Mouse (Mus musculus) liver, embryonic 12.5 days (tissue): ENCODE data around the gene D430041D05Rik. TPM values are rescaled to one million over a fixed set of nuclear protein-coding genes. Genes with fewer than 3 reads are reported as not detected.
A peak's percentile ranks its signal among the peaks of the same experiment; 100 is the strongest.
"Not testable (repeated sequence)": the region's sequence is repeated elsewhere in the genome, so short reads cannot be mapped to it uniquely, and the experiment has no call there.

Source experiments
- ATAC-seq: fragments of 200-750 bp; cut with Nextera tagmentation; 2 replicates; pipeline ENCODE4 v1.8.0; 2017; ENCODE audit warnings: moderate number of reproducible peaks, mild to moderate bottlenecking, moderate library complexity
- H3K27ac ChIP-seq: fragments of 300-500 bp; sonication (generic); 2 replicates; pipeline ENCODE4 v1.5.1; 2016; ENCODE audit warnings: mild to moderate bottlenecking
- H3K27me3 ChIP-seq: fragments of 300-500 bp; sonication (generic); replicated peaks from 2 replicates; pipeline ENCODE4 v1.6.1; 2016; ENCODE audit warnings: mild to moderate bottlenecking, moderate library complexity
- H3K36me3 ChIP-seq: fragments of 300-500 bp; sonication (generic); 2 replicates; pipeline ENCODE4 v1.6.1; 2016; ENCODE audit warnings: mild to moderate bottlenecking, moderate library complexity
- H3K4me1 ChIP-seq: fragments of 300-500 bp; sonication (generic); 2 replicates; pipeline ENCODE4 v1.6.1; 2016
- H3K4me2 ChIP-seq: fragments of 300-500 bp; sonication (generic); 2 replicates; pipeline ENCODE4 v1.6.1; 2016; ENCODE audit warnings: mild to moderate bottlenecking, moderate library complexity
- H3K4me3 ChIP-seq: fragments of 300-500 bp; sonication (generic); 2 replicates; pipeline ENCODE4 v1.5.1; 2016; ENCODE audit warnings: mild to moderate bottlenecking, moderate library complexity
- H3K9ac ChIP-seq: fragments of 300-500 bp; sonication (generic); 2 replicates; pipeline ENCODE4 v1.6.1; 2016; ENCODE audit warnings: mild to moderate bottlenecking, moderate library complexity
- H3K9me3 ChIP-seq: fragments of 300-500 bp; sonication (generic); replicated peaks from 2 replicates; pipeline ENCODE4 v1.6.1; 2016; ENCODE audit warnings: mild to moderate bottlenecking, moderate library complexity
- WGBS: fragments of 180-500 bp; shearing (Covaris S2); methylation state at CpG from one replicate; pipeline ENCODE4 v1.1.7; 2016; ENCODE audit not compliant: insufficient replicate concordance; 5-methylcytosine and 5-hydroxymethylcytosine counted together
- microRNA counts: library from miRNA; unstranded; fragments of <30 nt; microRNA quantifications from one replicate; lab custom pipeline; 2017
- microRNA-seq: library from miRNA; unstranded; fragments of <30 nt; microRNA quantifications from one replicate; pipeline ENCODE4, GENCODE M21; 2017
- polyA plus RNA-seq: library from polyadenylated mRNA; unstranded; fragments of >200 nt; fragmentation: Nextera tagmentation; extraction: Ambion mirVana; gene quantifications from 2 replicates; pipeline ENCODE4 v1.2.1, GENCODE M21; 2016

The D430041D05Rik gene
- polyA plus RNA-seq, 1 experiment from 2014 or later = 0.02 TPM

DNA sequence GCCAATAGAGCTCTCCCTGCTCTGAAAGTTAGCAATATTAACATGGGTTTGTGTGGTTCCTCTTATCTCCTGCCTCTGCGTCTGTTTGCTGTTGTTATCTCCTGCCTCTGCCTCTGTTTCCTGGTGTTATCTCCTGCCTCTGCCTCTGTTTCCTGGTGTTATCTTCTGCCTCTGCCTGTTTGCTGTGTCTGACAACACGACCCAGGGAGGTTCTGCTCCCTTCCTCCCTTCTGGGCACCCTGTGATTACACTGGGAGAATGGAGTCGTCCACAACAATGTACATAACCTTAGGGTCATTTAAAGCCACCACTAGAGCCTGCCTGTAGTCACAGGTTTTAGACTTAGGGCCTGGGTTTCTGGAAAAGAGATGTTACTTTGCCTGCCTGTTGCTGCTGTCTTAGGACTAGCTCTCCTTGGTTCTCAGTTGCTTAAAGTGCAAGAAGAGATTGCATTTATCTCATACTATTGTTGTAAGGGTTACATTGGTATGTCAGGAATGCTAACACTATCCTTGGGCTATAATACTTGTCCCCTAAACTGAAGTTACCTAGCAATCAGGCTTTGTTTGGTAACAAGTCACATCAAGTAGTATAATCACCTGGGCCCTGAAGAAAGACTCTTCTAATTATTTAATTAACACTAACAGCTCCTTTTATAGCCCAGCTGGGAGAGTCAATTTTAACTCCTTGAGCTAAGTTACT, 312.1 kb downstream of the D430041D05Rik start:
- H3K4me3 ChIP-seq = peak overlapping the region; percentile 76
- no peaks in the 10 kb centered on the region for H3K9me3 ChIP-seq
- peak overlapping the region; percentile 97 for H3K27ac ChIP-seq
- 3% methylated on average over 3 of the region's 3 CpGs for WGBS
- no peaks in the 10 kb centered on the region for H3K27me3 ChIP-seq
- 0 out of 2 replicates have a peak, but pooled peaks cover 10% of the 10 kb centered on the region for H3K36me3 ChIP-seq
- ATAC-seq = peak; percentile 91
- H3K9ac ChIP-seq = peak overlapping the region; percentile 62
- peaks cover 83% of the 10 kb centered on the region for H3K4me1 ChIP-seq
- H3K4me2 ChIP-seq = peak overlapping the region; percentile 83

DNA sequence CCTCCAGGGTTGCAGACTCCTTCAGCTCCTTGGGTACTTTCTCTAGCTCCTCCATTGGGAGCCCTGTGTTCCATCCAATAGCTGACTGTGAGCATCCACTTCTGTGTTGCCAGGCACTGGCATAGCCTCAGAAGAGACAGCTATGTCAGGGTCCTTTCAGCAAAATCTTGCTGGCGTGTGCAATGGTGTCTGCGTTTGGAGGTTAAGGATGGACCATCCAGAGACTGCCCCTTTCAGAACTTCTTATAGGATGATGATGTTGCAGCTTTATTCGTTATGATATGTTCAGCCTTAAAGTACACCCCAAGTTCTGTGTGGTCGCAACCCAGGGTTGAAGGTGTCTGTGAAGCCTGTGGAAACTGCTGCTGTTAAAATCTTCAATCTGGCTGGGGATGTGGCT, 313.4 kb downstream of the D430041D05Rik start:
- H3K27ac ChIP-seq = peak overlapping the region; percentile 97
- not testable (repeated sequence) for H3K9me3 ChIP-seq, H3K36me3 ChIP-seq, ATAC-seq, H3K27me3 ChIP-seq
- peaks cover 78% of the 10 kb centered on the region for H3K4me1 ChIP-seq
- peak overlapping the region; percentile 86 for H3K9ac ChIP-seq
- H3K4me3 ChIP-seq = peak overlapping the region; percentile 76
- H3K4me2 ChIP-seq = peak overlapping the region; percentile 83
- 89% methylated on average over 4 of the region's 4 CpGs for WGBS

GRCm38 (mm10) chr2:104096796-104097195, 314.0 kb downstream of the D430041D05Rik start:
- Histone ChIP-seq H3K4me1 (peaks cover 80% of the 10 kb centered on the region), H3K4me3 (peak overlapping the region; percentile 76)
- WGBS = 72% methylated on average over 1 of the region's 1 CpGs

DNA sequence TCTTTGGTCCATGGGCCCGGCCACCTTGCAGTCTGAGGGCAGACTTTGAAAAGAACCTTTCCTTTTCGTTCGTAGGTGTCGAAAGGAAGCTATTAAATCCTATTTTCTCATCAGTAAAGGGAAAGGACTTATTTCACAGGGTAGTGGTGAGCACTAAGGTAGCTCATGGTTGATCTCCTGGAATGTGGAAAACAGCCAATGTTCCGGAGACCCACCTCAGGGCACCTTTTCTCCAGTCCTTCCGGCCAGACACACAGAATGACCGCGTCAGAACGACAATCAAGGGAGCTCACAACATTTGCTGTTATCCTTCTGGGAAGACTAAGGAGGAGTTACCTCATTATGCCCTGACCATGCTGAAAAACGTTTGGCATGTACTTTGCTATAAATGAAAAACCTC, 314.6 kb downstream of the D430041D05Rik start:
- peak overlapping the region; percentile 83 for H3K4me2 ChIP-seq
- H3K27me3 ChIP-seq = no peaks in the 10 kb centered on the region
- H3K9me3 ChIP-seq = no peaks in the 10 kb centered on the region
- peak overlapping the region; percentile 86 for H3K9ac ChIP-seq
- peak overlapping the region; percentile 97 for H3K27ac ChIP-seq
- WGBS = 30% methylated on average over 10 of the region's 10 CpGs
- H3K36me3 ChIP-seq = no peaks in the 10 kb centered on the region
- H3K4me3 ChIP-seq = peak overlapping the region; percentile 76
- peaks cover 83% of the 10 kb centered on the region for H3K4me1 ChIP-seq
- no peak for ATAC-seq

More at GRCm38 (mm10) chr2:104096796-104097195, 314.0 kb downstream of the D430041D05Rik start:
- not testable (repeated sequence) for H3K9me3 ChIP-seq, H3K27me3 ChIP-seq, H3K36me3 ChIP-seq, ATAC-seq
- H3K27ac ChIP-seq = peak overlapping the region; percentile 97
- H3K4me2 ChIP-seq = peak overlapping the region; percentile 83
- H3K9ac ChIP-seq = peak overlapping the region; percentile 86

- no peaks in the 10 kb centered on the region for H3K27me3 ChIP-seq
- no peaks in the 10 kb centered on the region for H3K9me3 ChIP-seq
- peak within 1 kb of the TSS; percentile 83 for H3K4me2 ChIP-seq
- H3K27ac ChIP-seq = peak within 1 kb of the TSS; percentile 97
- H3K4me3 ChIP-seq = peak within 1 kb of the TSS; percentile 76
- WGBS = 3% methylated on average over 15 of the region's 15 CpGs
- ATAC-seq = peak; percentile 83
- H3K36me3 ChIP-seq = no peaks in the 10 kb centered on the region
- peaks cover 81% of the 10 kb centered on the region for H3K4me1 ChIP-seq
- peak within 1 kb of the TSS; percentile 86 for H3K9ac ChIP-seq
Observed at GRCm38 (mm10) chr2:104095741-104096213, 315.0 kb downstream of the D430041D05Rik start, which contains the start of gene Cd59a. Gene Cd59a, plus strand, starts transcription at chr2:104095801.

GRCm38 (mm10) chr2:104093305-104093704, 317.5 kb downstream of the D430041D05Rik start:
- H3K27me3 ChIP-seq = no peaks in the 10 kb centered on the region
- H3K27ac ChIP-seq = no peak overlapping the region
- no peaks in the 10 kb centered on the region for H3K36me3 ChIP-seq
- peaks cover 60% of the 10 kb centered on the region for H3K4me1 ChIP-seq
- no peaks in the 10 kb centered on the region for H3K9me3 ChIP-seq
- no peak overlapping the region for H3K4me3 ChIP-seq
- 69% methylated on average over 2 of the region's 2 CpGs for WGBS
- ATAC-seq = no peak
- no peak overlapping the region for H3K9ac ChIP-seq
- H3K4me2 ChIP-seq = no peak overlapping the region

MicroRNAs within 50 kb of the gene (microRNA counts, 519-probe panel; counts per million panel counts)
- microRNA mmu-miR-1902 (lab: Ali Mortazavi, UCI) = 582 counts per million, percentile 70 among the panel's probes with 10 or more counts

Small RNAs within 50 kb of the gene (microRNA-seq; reads per million reads assigned to microRNA genes)
- gene Mir1902 = not detected

Other genes starting within 250 kb of the D430041D05Rik start
- gene Hipk3, start 83.4 kb upstream of the D430041D05Rik start, polyA plus RNA-seq = 14.0 and 15.1 TPM in 2 replicates
- 39.4 and 43.2 TPM in 2 replicates for gene Cstf3, start 179.5 kb upstream of the D430041D05Rik start, polyA plus RNA-seq